Mouse (Mus musculus) spleen, adult 2 months (tissue): ENCODE measurements around the gene Nemf. TPM values are rescaled to one million over a fixed set of nuclear protein-coding genes. Genes with fewer than 3 reads are reported as not detected.
"Not testable (repeated sequence)": the region's sequence is repeated elsewhere in the genome, so short reads cannot be mapped to it uniquely, and the experiment has no call there.

Source experiments
- DNase-seq, 2 experiments: peaks; one replicate each; pipeline versions ENCODE4 v3.0.0 to v3.0.0-alpha.2; 2012 to 2021; ENCODE audit warnings: low spot score in 2 of 2, low read depth in 1 of 2
- H3K27ac ChIP-seq: fragments of 200-500 bp; 2 replicates; pipeline ENCODE4 v1.5.1; 2012; ENCODE audit warnings: low read length, inconsistent platforms; ENCODE audit not compliant: insufficient read depth
- H3K27me3 ChIP-seq: fragments of 200-500 bp; 2 replicates; pipeline ENCODE4 v1.6.1; 2012; ENCODE audit warnings: mild to moderate bottlenecking, moderate library complexity, low read length, inconsistent platforms; ENCODE audit not compliant: control insufficient read depth, insufficient read depth
- H3K36me3 ChIP-seq: fragments of 200-500 bp; 2 replicates; pipeline ENCODE4 v1.6.1; 2012; ENCODE audit warnings: mild to moderate bottlenecking, low read length, inconsistent platforms; ENCODE audit not compliant: control insufficient read depth, insufficient read depth
- H3K4me1 ChIP-seq: fragments of 200-500 bp; 2 replicates; pipeline ENCODE4 v1.6.1; 2011; ENCODE audit warnings: inconsistent platforms; ENCODE audit not compliant: control insufficient read depth, insufficient read depth, insufficient read length
- H3K4me3 ChIP-seq: fragments of 200-500 bp; 2 replicates; pipeline ENCODE4 v1.5.1; 2011; ENCODE audit warnings: mild to moderate bottlenecking, inconsistent platforms; ENCODE audit not compliant: insufficient read depth, insufficient read length; ENCODE audit errors: extremely low read depth
- CTCF ChIP-seq: fragments of 200-500 bp; IDR thresholded peaks from 2 replicates; pipeline ENCODE4 v1.5.1; 2011; ENCODE audit warnings: mild to moderate bottlenecking, inconsistent platforms; ENCODE audit not compliant: insufficient read depth, insufficient read length, insufficient replicate concordance; ENCODE audit errors: extremely low read depth
- POLR2A ChIP-seq: fragments of 200-500 bp; IDR thresholded peaks from 2 replicates; pipeline ENCODE4 v1.6.1; 2011; ENCODE audit warnings: low read depth, low read length, inconsistent platforms
- WGBS: fragments of 180-500 bp; shearing (Covaris S2); methylation state at CpG from one replicate; pipeline ENCODE4 v1.1.7; 2018; 5-methylcytosine and 5-hydroxymethylcytosine counted together
- polyA plus RNA-seq: library from polyadenylated mRNA; depleted of rRNA; stranded (reverse); fragments of >200 nt; gene quantifications from 2 replicates; pipeline ENCODE4 v1.2.3, GENCODE M21; 2012

Gene Nemf
- polyA plus RNA-seq, 1 experiment: 2.6 TPM

DNA sequence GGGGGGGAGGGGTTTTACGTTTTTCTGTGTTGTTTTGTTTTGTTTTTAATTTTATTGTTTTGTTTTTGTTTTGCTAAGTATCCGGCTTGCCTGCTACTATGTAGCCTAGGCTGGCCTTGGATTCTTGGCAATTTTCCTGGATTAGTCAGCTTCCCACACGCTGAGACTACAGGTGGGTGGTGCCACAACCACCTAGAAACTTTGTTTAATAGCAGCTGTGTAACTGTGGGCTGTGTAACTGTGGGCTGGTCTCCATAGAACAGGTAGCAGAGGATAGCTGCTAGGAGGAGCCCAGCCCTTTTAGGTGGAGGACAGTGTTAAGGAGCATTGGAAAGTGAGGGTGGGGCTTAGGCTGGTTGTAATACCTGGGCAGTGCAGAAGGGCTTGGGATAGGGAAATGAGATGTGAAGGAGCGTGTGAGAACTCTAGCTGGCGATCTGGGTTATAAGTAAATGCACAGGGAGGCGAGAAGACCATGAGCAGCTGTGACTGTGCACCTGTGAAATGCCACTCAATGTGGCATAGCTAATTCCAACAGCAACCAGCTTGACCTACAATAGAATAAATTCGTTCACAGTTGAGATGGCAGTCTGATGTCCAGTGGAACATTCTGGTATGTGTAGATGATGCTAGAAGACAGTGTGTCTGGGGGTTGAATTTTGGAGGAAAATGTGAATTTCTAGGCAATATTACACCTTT, 33.2 kb upstream of the Nemf start:
- H3K4me1 ChIP-seq: peaks cover 8% of the 10 kb centered on the region
- DNase-seq: no peak
- TF ChIP-seq CTCF: no peak
- no peak for TF ChIP-seq POLR2A
- H3K36me3 ChIP-seq: no peaks in the 10 kb centered on the region
- H3K4me3 ChIP-seq: no peak overlapping the region
- H3K27ac ChIP-seq: no peak overlapping the region
- WGBS: 79% methylated on average over 7 of the region's 7 CpGs
- no peaks in the 10 kb centered on the region for H3K27me3 ChIP-seq

DNA sequence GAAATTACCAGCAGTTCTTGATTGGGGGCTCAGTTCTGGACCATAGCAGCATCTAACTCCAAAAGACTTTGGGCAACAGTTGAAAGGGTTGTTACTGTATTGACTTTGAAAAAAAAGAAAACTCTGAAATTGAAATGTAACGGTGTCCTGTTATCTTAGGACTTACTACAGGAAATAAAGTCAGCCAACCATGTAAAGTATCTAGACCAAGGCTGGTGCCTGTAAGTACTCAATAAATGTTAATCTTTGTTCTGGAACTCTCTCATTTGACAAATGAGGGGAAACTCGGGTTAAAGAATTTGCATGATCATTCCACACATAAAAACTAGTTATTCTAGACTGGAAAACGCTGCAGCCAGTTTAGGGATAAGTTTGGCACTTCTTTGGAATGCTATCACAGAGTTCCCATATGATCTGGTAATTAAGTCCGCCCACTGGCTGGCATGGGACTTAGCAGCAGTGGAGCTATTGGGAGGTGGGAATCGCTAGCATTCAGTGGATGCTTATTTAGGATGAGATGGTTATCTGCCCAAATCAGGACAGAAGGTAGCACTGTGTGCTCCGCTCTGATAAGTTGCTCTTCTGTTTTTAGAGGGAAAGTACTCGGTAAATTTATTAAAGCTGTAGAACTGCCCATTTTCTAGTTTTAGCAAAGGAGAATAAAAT, 32.4 kb upstream of the Nemf start:
- Histone ChIP-seq H3K4me1 (peaks cover 10% of the 10 kb centered on the region), H3K36me3 (no peaks in the 10 kb centered on the region), H3K27ac (no peak overlapping the region), H3K4me3 (no peak overlapping the region), H3K27me3 (no peaks in the 10 kb centered on the region)
- DNase-seq: no peak
- WGBS: 63% methylated on average over 7 of the region's 7 CpGs
- no peak for TF ChIP-seq CTCF
- TF ChIP-seq POLR2A: no peak

DNA sequence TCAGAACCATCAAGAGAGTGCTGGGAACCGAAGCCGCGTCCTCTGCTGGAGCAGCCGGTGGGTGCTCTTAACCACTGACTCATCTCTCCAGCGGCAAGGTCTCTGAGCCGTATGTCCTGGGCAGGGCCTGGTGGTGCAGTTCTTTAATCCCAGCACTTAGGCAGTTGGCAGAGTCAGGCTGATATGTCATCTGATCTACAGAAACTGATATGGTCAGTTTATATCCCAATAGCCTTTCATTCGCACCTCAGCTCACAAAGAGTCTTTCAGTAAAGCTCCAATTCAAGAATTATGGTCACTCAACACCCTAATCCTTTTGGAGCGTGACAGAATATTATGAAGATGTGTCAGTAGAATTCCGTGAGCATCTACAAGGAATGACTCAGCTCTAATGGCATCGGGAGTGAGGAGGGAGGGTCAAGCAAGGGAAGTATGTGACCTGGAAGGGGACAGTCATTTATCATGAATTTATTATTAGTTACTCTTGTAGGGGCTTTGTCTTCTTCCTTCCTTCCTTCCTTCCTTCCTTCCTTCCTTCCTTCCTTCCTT, 31.4 kb upstream of the Nemf start:
- Histone ChIP-seq H3K4me1 (peaks cover 10% of the 10 kb centered on the region), H3K27me3 (no peaks in the 10 kb centered on the region), H3K27ac (no peak overlapping the region), H3K4me3 (no peak overlapping the region), H3K36me3 (no peaks in the 10 kb centered on the region)
- WGBS: 95% methylated on average over 10 of the region's 10 CpGs
- no peak for TF ChIP-seq CTCF
- no peak for TF ChIP-seq POLR2A
- DNase-seq: no peak

DNA sequence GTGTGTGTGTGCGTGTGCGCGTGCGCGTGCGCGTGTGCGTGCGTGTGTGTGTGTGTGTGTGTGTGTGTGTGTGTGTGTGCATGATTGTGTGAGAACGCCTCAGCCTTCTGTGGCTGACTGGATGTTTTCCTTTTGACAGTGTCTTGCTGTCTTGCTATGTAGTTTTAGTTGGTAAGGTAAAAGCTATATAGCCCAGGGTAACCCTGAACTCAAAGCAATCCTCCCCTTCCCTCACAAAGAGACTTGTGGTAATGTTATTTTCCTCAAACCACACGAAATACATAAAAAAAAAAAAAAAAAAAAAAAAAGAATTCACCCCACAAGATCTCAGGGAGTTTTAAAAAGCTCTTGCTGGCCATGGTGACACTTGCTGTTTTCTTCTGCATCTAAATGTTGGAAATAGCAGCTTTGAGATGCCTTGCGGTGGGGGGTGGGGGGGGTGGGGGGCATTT, 29.3 kb upstream of the Nemf start:
- H3K27me3 ChIP-seq, DNase-seq, H3K4me1 ChIP-seq, H3K36me3 ChIP-seq, H3K4me3 ChIP-seq, H3K27ac ChIP-seq: not testable (repeated sequence)
- 64% methylated on average over 12 of the region's 12 CpGs for WGBS

DNA sequence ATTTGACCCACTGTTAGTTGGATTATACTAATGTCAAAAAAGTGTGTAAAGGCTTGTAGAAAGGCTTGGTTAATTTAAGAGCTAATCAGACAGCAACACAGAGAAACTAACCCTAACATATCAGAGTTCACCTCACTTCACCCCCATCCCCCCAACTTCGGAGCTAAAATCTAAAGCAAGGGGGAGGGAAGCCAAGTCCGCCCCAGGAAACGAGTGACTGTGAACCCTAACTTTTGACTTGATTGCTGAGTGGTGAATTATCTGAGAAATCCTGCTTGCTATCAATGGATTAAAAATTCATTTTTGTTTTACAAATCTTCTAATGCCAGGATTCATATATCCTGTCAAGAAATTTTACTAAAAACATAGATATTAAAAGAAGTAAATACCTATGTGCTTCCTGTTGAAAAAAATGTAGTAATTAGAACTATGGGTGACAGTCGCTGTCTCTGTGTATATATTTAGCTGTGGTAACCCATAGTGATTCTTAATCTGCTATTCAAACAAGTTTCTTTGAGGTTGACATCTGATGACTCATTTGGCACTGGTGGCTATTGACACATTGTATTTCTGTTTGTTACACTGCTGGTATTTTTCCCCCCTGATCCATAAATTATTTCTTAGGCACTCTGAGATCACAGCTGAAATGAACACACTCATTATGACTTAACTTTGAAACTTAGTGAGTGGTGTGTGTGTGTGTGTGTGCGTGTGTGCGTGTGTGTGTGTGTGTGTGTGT, 28.7 kb upstream of the Nemf start:
- peak in 1 of 2 experiments; percentile 59 for DNase-seq
- no peak for TF ChIP-seq CTCF
- no peak for TF ChIP-seq POLR2A
- Histone ChIP-seq H3K27ac (no peak overlapping the region), H3K4me1 (peaks cover 10% of the 10 kb centered on the region), H3K36me3 (no peaks in the 10 kb centered on the region), H3K27me3 (no peaks in the 10 kb centered on the region), H3K4me3 (no peak overlapping the region)
- WGBS: 51% methylated on average over 6 of the region's 6 CpGs

DNA sequence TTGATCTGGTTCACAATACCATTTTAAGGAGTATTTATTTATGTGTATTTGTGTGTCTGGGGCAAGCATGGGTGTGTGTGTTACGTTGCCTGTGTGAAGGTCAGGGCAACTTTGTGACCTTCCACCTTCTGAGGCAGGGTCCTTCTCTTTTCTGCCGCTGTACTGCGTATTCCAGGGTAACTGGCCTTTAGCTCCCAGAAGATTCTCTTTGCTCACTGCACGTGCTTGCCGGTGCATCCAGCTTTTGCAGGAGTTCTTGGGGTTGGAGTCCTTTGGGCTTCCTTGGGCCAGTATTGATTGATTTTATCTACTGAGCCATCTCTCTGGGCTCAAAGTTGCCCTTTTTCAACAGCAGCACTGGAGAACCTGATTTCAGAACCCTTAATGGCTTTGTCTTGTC, 27.6 kb upstream of the Nemf start:
- WGBS: 91% methylated on average over 5 of the region's 5 CpGs
- TF ChIP-seq POLR2A (no peak), CTCF (no peak)
- DNase-seq: no peak

More for the DNA sequence above, 27.6 kb upstream of the Nemf start:
- H3K4me3 ChIP-seq: no peak overlapping the region
- H3K27ac ChIP-seq: no peak overlapping the region
- H3K36me3 ChIP-seq: no peaks in the 10 kb centered on the region
- H3K27me3 ChIP-seq: no peaks in the 10 kb centered on the region
- peaks cover 10% of the 10 kb centered on the region for H3K4me1 ChIP-seq
